Mouse (Mus musculus): Measurements from ENCODE around the gene Sntg2. TPM values are rescaled to one million over a fixed set of nuclear protein-coding genes. Genes with fewer than 3 reads are reported as not detected.

Gene Sntg2
- polyA plus RNA-seq, 1 experiment from 2014 or later = 20.7 TPM

DNA sequence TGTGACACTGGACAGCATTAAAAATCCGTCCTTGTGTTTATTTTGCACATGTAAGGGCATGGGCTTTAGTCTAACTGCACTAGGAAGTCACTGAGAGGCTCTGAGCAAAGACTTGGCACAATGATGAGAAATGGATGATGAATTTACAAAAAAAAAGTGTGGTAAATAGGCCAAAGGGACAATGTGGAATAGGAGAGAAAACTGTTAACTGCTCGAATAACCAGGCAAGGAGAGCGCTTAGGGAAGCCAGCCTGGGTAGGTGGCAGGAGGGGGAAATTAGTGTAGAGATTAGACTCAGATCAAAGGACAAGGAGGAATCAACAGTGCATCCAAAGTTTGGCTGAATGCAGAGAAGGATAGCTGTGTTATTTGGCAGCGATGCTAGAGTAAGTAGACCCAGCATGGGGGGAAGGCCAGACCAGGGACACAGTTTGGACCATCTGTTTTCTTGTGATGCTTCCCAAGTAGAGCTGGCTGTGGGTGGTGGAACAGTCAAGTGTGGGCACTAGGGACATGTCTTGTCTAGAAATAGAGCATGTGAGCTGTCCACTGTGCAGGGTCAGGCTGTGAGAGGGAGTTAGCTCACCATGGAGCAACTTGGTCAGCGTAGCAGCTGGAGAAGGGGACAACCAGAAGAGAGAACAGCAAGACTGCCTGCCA lies 126.8 kb downstream of the Sntg2 start:
- Histone ChIP-seq H3K9me3 (ENCODE audit: control insufficient read depth) (no peaks in the 10 kb centered on the region), H3K36me3 (ENCODE audit: control insufficient read depth, insufficient read depth) (no peaks in the 10 kb centered on the region), H3K4me3 (ENCODE audit: low read depth, low read length) (no peak overlapping the region), H3K4me2 (replicated peaks; ENCODE audit: low read depth) (no peak overlapping the region), H3K4me1 (replicated peaks; ENCODE audit: control insufficient read depth, insufficient read depth, low read length) (no peaks in the 10 kb centered on the region), H3K27ac (ENCODE audit: low read depth, low read length) (no peak overlapping the region), H3K9ac (ENCODE audit: low read depth, low read length) (no peak overlapping the region), H3K27me3 (replicated peaks; ENCODE audit: control insufficient read depth, insufficient read depth, low read length) (no peaks in the 10 kb centered on the region)
- 77% methylated on average over 5 of the region's 5 CpGs for WGBS
- no peak for TF ChIP-seq CTCF (IDR thresholded peaks at IDR 0.05; ENCODE audit: low read depth)
- ATAC-seq = no peak

DNA sequence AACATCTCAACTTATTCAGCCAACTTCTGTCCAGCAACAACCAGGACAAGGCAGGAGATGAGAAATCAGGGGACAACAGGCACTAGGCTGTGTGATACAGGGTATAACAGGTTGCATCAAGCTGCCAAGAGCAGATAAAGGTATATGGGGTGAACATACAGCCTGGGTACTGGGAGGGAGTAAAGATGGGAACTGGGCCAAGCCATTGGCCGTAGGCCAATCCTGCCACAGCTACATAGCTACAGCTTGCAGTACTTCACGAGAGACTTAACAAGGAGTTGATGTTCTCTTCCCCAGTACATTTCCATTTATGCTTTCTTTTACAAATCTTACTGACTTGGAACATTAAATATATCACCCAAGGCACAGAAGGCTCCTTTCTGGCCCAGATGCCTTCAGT lies 129.0 kb downstream of the Sntg2 start:
- Histone ChIP-seq H3K9ac (ENCODE audit: low read depth, low read length) (no peak overlapping the region), H3K27ac (ENCODE audit: low read depth, low read length) (no peak overlapping the region), H3K27me3 (replicated peaks; ENCODE audit: control insufficient read depth, insufficient read depth, low read length) (no peaks in the 10 kb centered on the region), H3K4me2 (replicated peaks; ENCODE audit: low read depth) (no peak overlapping the region), H3K4me1 (replicated peaks; ENCODE audit: control insufficient read depth, insufficient read depth, low read length) (no peaks in the 10 kb centered on the region), H3K36me3 (ENCODE audit: control insufficient read depth, insufficient read depth) (no peaks in the 10 kb centered on the region), H3K4me3 (ENCODE audit: low read depth, low read length) (no peak overlapping the region), H3K9me3 (ENCODE audit: control insufficient read depth) (no peaks in the 10 kb centered on the region)
- WGBS = 57% methylated on average over 2 of the region's 2 CpGs
- no peak for ATAC-seq
- TF ChIP-seq CTCF (IDR thresholded peaks at IDR 0.05; ENCODE audit: low read depth) = no peak

DNA sequence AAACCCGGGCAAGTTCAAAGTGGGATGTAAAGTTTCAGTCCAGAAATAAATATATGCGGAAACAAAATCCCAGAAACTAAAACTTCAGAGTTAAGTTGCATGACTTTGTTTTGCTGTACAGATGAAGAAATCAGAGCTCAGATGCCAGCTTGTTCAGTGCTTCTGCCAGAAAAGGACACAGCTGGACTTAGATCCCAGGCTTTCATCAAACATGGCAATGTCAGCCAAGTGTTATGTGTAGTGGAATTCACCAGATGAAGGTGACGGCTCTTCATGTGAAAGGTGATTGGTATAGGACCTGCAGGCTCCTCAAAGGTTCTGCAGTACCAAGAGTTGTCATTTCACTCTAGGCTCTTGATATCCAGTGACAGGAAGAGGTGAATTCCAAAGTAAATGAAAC lies 132.3 kb downstream of the Sntg2 start:
- Histone ChIP-seq H3K4me2 (replicated peaks; ENCODE audit: low read depth) (no peak overlapping the region), H3K27me3 (replicated peaks; ENCODE audit: control insufficient read depth, insufficient read depth, low read length) (no peaks in the 10 kb centered on the region), H3K36me3 (ENCODE audit: control insufficient read depth, insufficient read depth) (no peaks in the 10 kb centered on the region), H3K9me3 (ENCODE audit: control insufficient read depth) (no peaks in the 10 kb centered on the region), H3K4me1 (replicated peaks; ENCODE audit: control insufficient read depth, insufficient read depth, low read length) (no peaks in the 10 kb centered on the region), H3K27ac (ENCODE audit: low read depth, low read length) (no peak overlapping the region), H3K4me3 (ENCODE audit: low read depth, low read length) (no peak overlapping the region), H3K9ac (ENCODE audit: low read depth, low read length) (no peak overlapping the region)
- no peak for ATAC-seq
- no peak for TF ChIP-seq CTCF (IDR thresholded peaks at IDR 0.05; ENCODE audit: low read depth)
- 79% methylated on average over 3 of the region's 3 CpGs for WGBS

DNA sequence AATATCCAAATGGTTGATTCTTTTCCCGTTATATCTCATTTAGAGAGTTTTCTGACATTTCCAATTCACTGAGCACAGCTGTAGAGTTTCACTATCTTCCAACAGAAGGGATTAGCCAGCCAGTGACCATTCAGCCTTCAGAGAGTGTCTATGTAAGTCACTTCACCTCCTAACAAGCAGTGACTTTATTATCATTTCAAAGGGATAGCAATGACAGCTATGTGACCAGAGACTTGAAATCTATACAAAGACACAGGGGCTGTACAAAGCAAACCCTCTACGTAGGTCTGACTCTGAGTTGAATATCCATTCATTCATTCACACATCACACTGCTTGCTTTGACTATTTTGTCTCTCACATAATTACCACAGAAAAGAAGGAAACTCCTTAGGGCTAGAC lies 138.2 kb downstream of the Sntg2 start:
- H3K36me3 ChIP-seq (ENCODE audit: control insufficient read depth, insufficient read depth) = no peaks in the 10 kb centered on the region
- H3K27ac ChIP-seq (ENCODE audit: low read depth, low read length) = no peak overlapping the region
- no peak for ATAC-seq

DNA sequence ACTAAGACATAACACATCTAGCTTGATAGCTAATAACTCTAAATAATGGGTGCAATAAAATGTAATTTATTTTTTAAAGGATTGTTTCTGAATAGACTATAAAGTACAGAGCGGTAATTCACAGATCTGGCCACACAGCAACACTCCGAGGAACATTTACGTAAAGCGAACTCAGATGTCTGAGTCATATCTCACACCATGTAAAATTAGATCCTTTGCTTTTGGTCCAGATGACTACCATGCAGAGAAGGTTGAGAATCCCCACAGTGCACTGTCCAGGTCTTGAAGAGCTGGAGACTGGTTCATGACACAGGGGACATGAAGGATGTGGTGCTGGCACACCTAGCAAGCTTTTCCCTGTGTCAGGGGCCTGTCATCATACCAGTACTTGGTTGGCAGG lies 145.2 kb downstream of the Sntg2 start:
- no peak for ATAC-seq
- Histone ChIP-seq H3K9ac (ENCODE audit: low read depth, low read length) (no peak overlapping the region), H3K4me3 (ENCODE audit: low read depth, low read length) (no peak overlapping the region), H3K36me3 (ENCODE audit: control insufficient read depth, insufficient read depth) (no peaks in the 10 kb centered on the region), H3K4me2 (replicated peaks; ENCODE audit: low read depth) (no peak overlapping the region), H3K9me3 (ENCODE audit: control insufficient read depth) (no peaks in the 10 kb centered on the region), H3K4me1 (replicated peaks; ENCODE audit: control insufficient read depth, insufficient read depth, low read length) (no peaks in the 10 kb centered on the region), H3K27ac (ENCODE audit: low read depth, low read length) (no peak overlapping the region), H3K27me3 (replicated peaks; ENCODE audit: control insufficient read depth, insufficient read depth, low read length) (no peaks in the 10 kb centered on the region)
- 94% methylated on average over 4 of the region's 4 CpGs for WGBS
- no peak for TF ChIP-seq CTCF (IDR thresholded peaks at IDR 0.05; ENCODE audit: low read depth)

More for the DNA sequence above, 138.2 kb downstream of the Sntg2 start:
- whole genome bisulfite sequencing = 83% methylated on average over 2 of the region's 2 CpGs
- Histone ChIP-seq H3K4me1 (replicated peaks; ENCODE audit: control insufficient read depth, insufficient read depth, low read length) (no peaks in the 10 kb centered on the region), H3K9ac (ENCODE audit: low read depth, low read length) (no peak overlapping the region), H3K4me3 (ENCODE audit: low read depth, low read length) (no peak overlapping the region), H3K4me2 (replicated peaks; ENCODE audit: low read depth) (no peak overlapping the region), H3K27me3 (replicated peaks; ENCODE audit: control insufficient read depth, insufficient read depth, low read length) (no peaks in the 10 kb centered on the region), H3K9me3 (ENCODE audit: control insufficient read depth) (no peaks in the 10 kb centered on the region)
- TF ChIP-seq CTCF (IDR thresholded peaks at IDR 0.05; ENCODE audit: low read depth) = no peak

DNA sequence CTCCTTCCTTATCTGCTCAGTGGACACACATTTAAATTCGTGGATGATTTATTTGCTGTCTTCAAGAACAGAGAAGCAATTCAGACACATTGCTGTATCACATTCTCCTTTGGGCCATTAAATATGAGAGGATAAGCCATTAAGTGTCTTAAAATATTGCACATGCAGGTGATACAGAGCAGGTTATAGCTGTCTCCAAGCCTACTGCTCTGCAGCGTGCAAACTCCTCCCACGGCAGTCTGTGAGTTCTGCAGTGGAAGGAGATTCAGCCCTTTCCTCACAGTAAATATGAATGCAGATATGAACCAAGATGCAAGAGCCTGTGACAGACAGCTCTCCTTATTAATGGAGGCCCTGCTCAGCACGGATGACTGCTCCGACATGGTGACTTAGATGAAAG lies 146.9 kb downstream of the Sntg2 start:
- ATAC-seq = no peak
- Histone ChIP-seq H3K4me1 (replicated peaks; ENCODE audit: control insufficient read depth, insufficient read depth, low read length) (no peaks in the 10 kb centered on the region), H3K36me3 (ENCODE audit: control insufficient read depth, insufficient read depth) (no peaks in the 10 kb centered on the region), H3K27ac (ENCODE audit: low read depth, low read length) (no peak overlapping the region), H3K4me2 (replicated peaks; ENCODE audit: low read depth) (no peak overlapping the region), H3K4me3 (ENCODE audit: low read depth, low read length) (no peak overlapping the region), H3K9me3 (ENCODE audit: control insufficient read depth) (no peaks in the 10 kb centered on the region), H3K9ac (ENCODE audit: low read depth, low read length) (no peak overlapping the region), H3K27me3 (replicated peaks; ENCODE audit: control insufficient read depth, insufficient read depth, low read length) (no peaks in the 10 kb centered on the region)
- TF ChIP-seq CTCF (IDR thresholded peaks at IDR 0.05; ENCODE audit: low read depth) = no peak
- 56% methylated on average over 5 of the region's 5 CpGs for WGBS

Data from intestine, postnatal 0 days (tissue).